Mouse (Mus musculus) intestine, embryonic 16.5 days (tissue): ENCODE data around the gene Gli2. TPM values are rescaled to one million over a fixed set of nuclear protein-coding genes. Genes with fewer than 3 reads are reported as not detected.

Source experiments
- ATAC-seq: fragments of 200-750 bp; cut with Nextera tagmentation; 2 replicates; pipeline ENCODE4 v1.8.0; 2017; ENCODE audit warnings: moderate TSS enrichment, moderate library complexity
- H3K27ac ChIP-seq: fragments of 300-500 bp; sonication (generic); 2 replicates; pipeline ENCODE4 v1.5.1; 2014; ENCODE audit warnings: mild to moderate bottlenecking, low read length
- H3K27me3 ChIP-seq: fragments of 300-500 bp; sonication (generic); replicated peaks from 2 replicates; pipeline ENCODE4 v1.6.1; 2014; ENCODE audit warnings: low read length, control low read depth, mixed read lengths; ENCODE audit not compliant: control insufficient read depth, insufficient read depth
- H3K36me3 ChIP-seq: fragments of 300-500 bp; sonication (generic); 2 replicates; pipeline ENCODE4 v1.6.1; 2014; ENCODE audit warnings: low read length, control low read depth; ENCODE audit not compliant: control insufficient read depth, insufficient read depth
- H3K4me1 ChIP-seq: fragments of 300-500 bp; sonication (generic); 2 replicates; pipeline ENCODE4 v1.6.1; 2014; ENCODE audit warnings: low read length, control low read depth, mixed read lengths; ENCODE audit not compliant: control insufficient read depth, insufficient read depth
- H3K4me2 ChIP-seq: fragments of 300-500 bp; sonication (generic); 2 replicates; pipeline ENCODE4 v1.6.1; 2014; ENCODE audit warnings: low read depth, low read length, control low read depth
- H3K4me3 ChIP-seq: fragments of 300-500 bp; sonication (generic); 2 replicates; pipeline ENCODE4 v1.5.1; 2014; ENCODE audit warnings: mild to moderate bottlenecking, low read length
- H3K9ac ChIP-seq: fragments of 300-500 bp; sonication (generic); 2 replicates; pipeline ENCODE4 v1.6.1; 2014; ENCODE audit warnings: low read depth, low read length
- H3K9me3 ChIP-seq: fragments of 300-500 bp; sonication (generic); 2 replicates; pipeline ENCODE4 v1.6.1; 2016; ENCODE audit warnings: low read length, control low read depth; ENCODE audit not compliant: control insufficient read depth
- WGBS: fragments of 180-500 bp; shearing (Covaris S2); extraction: QIAGEN DNeasy Blood & Tissue Kit; methylation state at CpG from one replicate; pipeline ENCODE4 v1.1.7; 2014; 5-methylcytosine and 5-hydroxymethylcytosine counted together
- polyA plus RNA-seq: library from polyadenylated mRNA; unstranded; fragments of >200 nt; fragmentation: Nextera tagmentation; extraction: Ambion mirVana; gene quantifications from 2 replicates; pipeline ENCODE4 v1.2.1, GENCODE M21; 2015

Gli2 gene
- polyA plus RNA-seq, 1 experiment from 2014 or later = 5.4 TPM

GRCm38 (mm10) chr1:118987538-118987937 is 65.9 kb downstream of the Gli2 start:
- Histone ChIP-seq H3K4me2 (no peak overlapping the region), H3K9ac (no peak overlapping the region), H3K36me3 (no peaks in the 10 kb centered on the region), H3K4me3 (no peak overlapping the region), H3K27ac (no peak overlapping the region), H3K9me3 (no peaks in the 10 kb centered on the region), H3K27me3 (no peaks in the 10 kb centered on the region), H3K4me1 (peaks cover 24% of the 10 kb centered on the region)
- WGBS = 75% methylated on average over 11 of the region's 11 CpGs
- no peak for ATAC-seq

- Histone ChIP-seq H3K4me2 (no peak overlapping the region; the same call in 1 of the 2 replicates), H3K36me3 (no peaks in the 10 kb centered on the region), H3K4me1 (peaks cover 40% of the 10 kb centered on the region), H3K27me3 (no peaks in the 10 kb centered on the region), H3K27ac (peak overlapping the region; percentile 91), H3K4me3 (no peak overlapping the region), H3K9me3 (no peaks in the 10 kb centered on the region), H3K9ac (0 out of 2 replicates have a peak overlapping the region, but pooled peaks have one; percentile 25)
- 31% methylated on average over 2 of the region's 2 CpGs for WGBS
- no peak for ATAC-seq
Measured at GRCm38 (mm10) chr1:118983389-118983788, 70.0 kb downstream of the Gli2 start.

GRCm38 (mm10) chr1:118982805-118983211 is 70.6 kb downstream of the Gli2 start:
- Histone ChIP-seq H3K4me1 (peaks cover 40% of the 10 kb centered on the region), H3K9me3 (no peaks in the 10 kb centered on the region), H3K36me3 (no peaks in the 10 kb centered on the region), H3K27ac (peak overlapping the region; percentile 91), H3K4me2 (peak overlapping the region; percentile 51), H3K27me3 (no peaks in the 10 kb centered on the region), H3K9ac (0 out of 2 replicates have a peak overlapping the region, but pooled peaks have one; percentile 25), H3K4me3 (no peak overlapping the region)
- WGBS = 11% methylated on average over 5 of the region's 5 CpGs
- peak; percentile 72 for ATAC-seq

- ATAC-seq = peak; percentile 87
- H3K9ac ChIP-seq = peak overlapping the region; percentile 32
- no peaks in the 10 kb centered on the region for H3K36me3 ChIP-seq
- no peaks in the 10 kb centered on the region for H3K27me3 ChIP-seq
- peak overlapping the region; percentile 38 for H3K4me3 ChIP-seq
- peaks cover 46% of the 10 kb centered on the region for H3K4me1 ChIP-seq
- peak overlapping the region; percentile 91 for H3K27ac ChIP-seq
- no peaks in the 10 kb centered on the region for H3K9me3 ChIP-seq
- 28% methylated on average over 16 of the region's 16 CpGs for WGBS
- peak overlapping the region; percentile 51 for H3K4me2 ChIP-seq
Measured at GRCm38 (mm10) chr1:118981943-118982804, 71.2 kb downstream of the Gli2 start.

GRCm38 (mm10) chr1:118980636-118981035 is 72.8 kb downstream of the Gli2 start:
- WGBS = 49% methylated on average over 7 of the region's 7 CpGs
- Histone ChIP-seq H3K36me3 (no peaks in the 10 kb centered on the region), H3K9me3 (no peaks in the 10 kb centered on the region), H3K9ac (0 out of 2 replicates have a peak overlapping the region, but pooled peaks have one; percentile 32), H3K27me3 (no peaks in the 10 kb centered on the region), H3K27ac (0 out of 2 replicates have a peak overlapping the region, but pooled peaks have one; percentile 91), H3K4me1 (peaks cover 51% of the 10 kb centered on the region), H3K4me3 (no peak overlapping the region; the same call in 1 of the 2 replicates), H3K4me2 (peak overlapping the region; percentile 51; the same call in 1 of the 2 replicates)
- ATAC-seq = no peak

- H3K36me3 ChIP-seq = 0 out of 2 replicates have a peak, but pooled peaks cover 3% of the 10 kb centered on the region
- peaks cover 3% of the 10 kb centered on the region; the same call in 1 of the 2 replicates for H3K9me3 ChIP-seq
- no peak overlapping the region for H3K4me3 ChIP-seq
- H3K27me3 ChIP-seq = no peaks in the 10 kb centered on the region
- no peak overlapping the region for H3K9ac ChIP-seq
- no peak overlapping the region for H3K4me2 ChIP-seq
- 45% methylated on average over 9 of the region's 9 CpGs for WGBS
- ATAC-seq = peak; percentile 85
- H3K27ac ChIP-seq = peak overlapping the region; percentile 69
- H3K4me1 ChIP-seq = peaks cover 21% of the 10 kb centered on the region
Measured at GRCm38 (mm10) chr1:118976596-118976995, 76.8 kb downstream of the Gli2 start.

GRCm38 (mm10) chr1:118975376-118975775 is 78.0 kb downstream of the Gli2 start:
- H3K9ac ChIP-seq = no peak overlapping the region
- no peak overlapping the region for H3K4me3 ChIP-seq
- ATAC-seq = no peak
- no peaks in the 10 kb centered on the region for H3K27me3 ChIP-seq
- H3K4me2 ChIP-seq = no peak overlapping the region
- H3K36me3 ChIP-seq = peaks cover 8% of the 10 kb centered on the region; the same call in 1 of the 2 replicates
- no peak overlapping the region for H3K27ac ChIP-seq
- 85% methylated on average over 3 of the region's 3 CpGs for WGBS
- peaks cover 3% of the 10 kb centered on the region; the same call in 1 of the 2 replicates for H3K9me3 ChIP-seq
- peaks cover 11% of the 10 kb centered on the region; the same call in 1 of the 2 replicates for H3K4me1 ChIP-seq

- Histone ChIP-seq H3K9ac (no peak overlapping the region), H3K9me3 (peaks cover 3% of the 10 kb centered on the region; the same call in 1 of the 2 replicates), H3K4me2 (no peak overlapping the region), H3K4me1 (0 out of 2 replicates have a peak, but pooled peaks cover 2% of the 10 kb centered on the region), H3K27me3 (no peaks in the 10 kb centered on the region), H3K27ac (no peak overlapping the region), H3K36me3 (peaks cover 9% of the 10 kb centered on the region; the same call in 1 of the 2 replicates), H3K4me3 (no peak overlapping the region)
- 96% methylated on average over 3 of the region's 3 CpGs for WGBS
- ATAC-seq = no peak
Measured at GRCm38 (mm10) chr1:118970068-118970467, 83.4 kb downstream of the Gli2 start.

- Histone ChIP-seq H3K9ac (no peak overlapping the region), H3K36me3 (peaks cover 9% of the 10 kb centered on the region; the same call in 1 of the 2 replicates), H3K4me2 (no peak overlapping the region), H3K9me3 (peaks cover 3% of the 10 kb centered on the region; the same call in 1 of the 2 replicates), H3K4me3 (no peak overlapping the region), H3K27ac (no peak overlapping the region), H3K4me1 (0 out of 2 replicates have a peak, but pooled peaks cover 2% of the 10 kb centered on the region), H3K27me3 (no peaks in the 10 kb centered on the region)
- no peak for ATAC-seq
- WGBS = 73% methylated on average over 11 of the region's 11 CpGs
Measured at GRCm38 (mm10) chr1:118969409-118969808, 84.0 kb downstream of the Gli2 start.
